Mouse (Mus musculus): ENCODE measurements at regions not wholly inside any gene's neighbourhood (a gene's known extent, or its start where the extent isn't known, plus 50 kb on each side); places are given as distances from the start of the nearest gene placed in this dataset.

DNA sequence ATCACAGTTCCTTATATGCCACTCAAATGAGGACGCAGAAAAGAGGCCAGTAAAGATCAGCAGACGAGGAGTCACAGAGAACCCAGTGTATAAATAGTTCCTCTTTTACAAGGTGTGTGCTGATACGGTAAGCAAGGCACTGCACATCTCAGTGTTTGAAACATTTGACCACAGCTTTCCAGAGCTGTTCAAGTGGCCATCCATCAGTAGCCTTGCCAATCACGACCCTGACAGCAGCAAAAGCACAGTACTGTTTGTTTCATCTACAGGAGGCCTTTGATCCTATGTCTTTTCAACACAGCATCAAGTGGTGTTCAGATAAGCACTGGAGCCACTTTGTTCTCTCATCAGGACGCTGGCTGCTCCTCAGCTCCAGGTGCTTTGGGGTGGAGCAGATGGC is 511.4 kb upstream of the Adarb2 start:
- H3K9ac ChIP-seq (ENCODE audit: low read length), result no peak overlapping the region
- DNase-seq (ENCODE audit: low spot score, missing footprints) (no peak), ATAC-seq (ENCODE audit: low FRiP score) (no peak)
- no peak overlapping the region for H3K27ac ChIP-seq (ENCODE audit: low read depth, low read length)
- H3K9me3 ChIP-seq (ENCODE audit: control insufficient read depth, low read length), result no peaks in the 10 kb centered on the region
- no peaks in the 10 kb centered on the region for H3K36me3 ChIP-seq (ENCODE audit: control insufficient read depth, insufficient read depth, low read length)
- 81% methylated on average over 5 of the region's 5 CpGs for WGBS
- no peak overlapping the region for H3K4me3 ChIP-seq (ENCODE audit: low read depth, low read length)
- no peaks in the 10 kb centered on the region for H3K4me1 ChIP-seq (ENCODE audit: control insufficient read depth, insufficient read depth, low read length)
- H3K27me3 ChIP-seq (ENCODE audit: control insufficient read depth, insufficient read depth, low read length), result no peaks in the 10 kb centered on the region
- H3K4me2 ChIP-seq, result no peak overlapping the region

DNA sequence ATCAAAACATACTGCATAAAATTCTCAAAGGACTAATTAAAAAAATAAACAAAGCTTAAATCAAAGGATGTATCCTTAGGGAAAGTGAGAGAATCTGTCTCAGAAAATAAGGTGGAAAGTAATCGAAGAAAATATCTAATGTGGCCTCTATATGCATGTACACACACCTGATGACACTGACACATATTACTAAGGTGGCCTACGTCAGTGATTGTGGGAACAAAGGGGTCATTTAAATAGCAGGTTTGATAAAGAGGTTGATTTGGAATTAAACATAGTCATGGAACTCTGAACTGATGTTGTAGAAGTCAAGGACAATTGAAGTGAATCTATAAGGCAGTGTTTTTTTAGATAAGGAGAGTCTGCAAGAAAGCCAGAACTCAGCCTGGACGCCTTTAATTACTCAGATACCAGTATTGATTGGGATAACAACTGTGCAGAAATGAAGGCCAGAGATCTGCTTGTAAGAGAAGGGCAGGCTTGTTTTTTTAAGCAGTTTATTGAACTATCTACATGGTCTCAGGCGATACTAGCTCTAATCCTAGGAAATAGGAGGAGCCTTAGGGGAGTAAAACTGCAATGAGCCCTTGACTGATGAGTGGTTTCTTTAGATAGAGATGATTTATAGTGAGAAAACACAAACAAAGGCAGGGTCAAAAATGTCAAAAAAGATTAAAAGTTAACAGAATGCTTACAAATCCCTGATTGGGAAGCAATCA is 504.9 kb upstream of the Adarb2 start:
- Histone ChIP-seq H3K27me3 (ENCODE audit: control insufficient read depth, insufficient read depth, low read length) (no peaks in the 10 kb centered on the region), H3K4me3 (ENCODE audit: low read depth, low read length) (no peak overlapping the region), H3K4me1 (ENCODE audit: control insufficient read depth, insufficient read depth, low read length) (no peaks in the 10 kb centered on the region), H3K9ac (ENCODE audit: low read length) (no peak overlapping the region), H3K9me3 (ENCODE audit: control insufficient read depth, low read length) (no peaks in the 10 kb centered on the region), H3K36me3 (ENCODE audit: control insufficient read depth, insufficient read depth, low read length) (no peaks in the 10 kb centered on the region), H3K27ac (ENCODE audit: low read depth, low read length) (no peak overlapping the region), H3K4me2 (no peak overlapping the region)
- WGBS, result 74% methylated on average over 4 of the region's 4 CpGs
- ATAC-seq (ENCODE audit: low FRiP score) (peak; percentile 68; the same call in 1 of the 2 replicates), DNase-seq (ENCODE audit: low spot score, missing footprints) (no peak)

DNA sequence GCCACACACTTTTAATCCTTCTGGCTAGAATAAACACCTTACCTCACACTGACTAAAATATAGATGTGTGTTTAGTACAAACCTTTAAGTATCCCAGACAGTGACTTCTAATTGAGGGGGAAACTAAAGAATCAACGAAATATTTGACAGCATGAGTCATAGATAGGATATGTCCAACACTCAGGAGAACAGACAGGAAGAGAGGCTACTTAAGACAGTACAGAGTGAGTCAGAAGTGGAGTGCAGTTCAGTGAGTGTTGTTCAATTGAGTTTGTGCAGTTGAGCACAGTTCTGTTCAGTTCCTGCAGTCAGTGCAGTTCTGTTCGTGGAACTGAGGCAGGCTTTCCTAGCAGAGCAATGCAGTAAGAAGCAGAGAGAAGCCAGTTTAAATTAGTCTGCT is 481.1 kb upstream of the Adarb2 start:
- H3K9ac ChIP-seq (ENCODE audit: low read length), result no peak overlapping the region
- H3K27me3 ChIP-seq (ENCODE audit: control insufficient read depth, insufficient read depth, low read length), result no peaks in the 10 kb centered on the region
- no peaks in the 10 kb centered on the region for H3K9me3 ChIP-seq (ENCODE audit: control insufficient read depth, low read length)
- H3K27ac ChIP-seq (ENCODE audit: low read depth, low read length), result no peak overlapping the region
- DNase-seq (ENCODE audit: low spot score, missing footprints) (no peak), ATAC-seq (ENCODE audit: low FRiP score) (no peak)
- H3K4me1 ChIP-seq (ENCODE audit: control insufficient read depth, insufficient read depth, low read length), result no peaks in the 10 kb centered on the region
- H3K4me2 ChIP-seq, result no peak overlapping the region
- 75% methylated on average over 2 of the region's 2 CpGs for WGBS
- H3K36me3 ChIP-seq (ENCODE audit: control insufficient read depth, insufficient read depth, low read length), result no peaks in the 10 kb centered on the region
- no peak overlapping the region for H3K4me3 ChIP-seq (ENCODE audit: low read depth, low read length)

DNA sequence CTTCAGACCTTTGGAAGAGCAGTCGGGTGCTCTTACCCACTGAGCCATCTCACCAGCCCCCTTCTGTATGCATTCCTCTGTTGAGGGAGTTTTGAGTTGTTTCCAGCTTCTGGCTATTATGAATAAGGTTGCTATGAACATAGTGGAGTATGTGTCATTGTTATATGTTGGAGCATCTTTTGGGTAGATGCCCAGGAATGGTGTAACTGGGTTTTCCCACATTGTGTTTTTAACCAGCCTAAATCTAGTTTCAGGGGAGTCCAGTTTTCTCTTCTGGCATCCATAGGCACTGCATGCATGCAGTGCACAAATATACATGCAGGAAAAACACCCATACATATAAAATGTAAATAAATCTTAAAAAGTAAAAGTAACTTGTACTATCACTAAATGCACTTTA is 453.0 kb upstream of the Adarb2 start:
- Histone ChIP-seq H3K4me2 (no peak overlapping the region), H3K9me3 (ENCODE audit: control insufficient read depth, low read length) (no peaks in the 10 kb centered on the region), H3K9ac (ENCODE audit: low read length) (no peak overlapping the region), H3K36me3 (ENCODE audit: control insufficient read depth, insufficient read depth, low read length) (no peaks in the 10 kb centered on the region), H3K4me3 (ENCODE audit: low read depth, low read length) (no peak overlapping the region), H3K4me1 (ENCODE audit: control insufficient read depth, insufficient read depth, low read length) (no peaks in the 10 kb centered on the region), H3K27ac (ENCODE audit: low read depth, low read length) (no peak overlapping the region), H3K27me3 (ENCODE audit: control insufficient read depth, insufficient read depth, low read length) (no peaks in the 10 kb centered on the region)
- ATAC-seq (ENCODE audit: low FRiP score) (no peak), DNase-seq (ENCODE audit: low spot score, missing footprints) (no peak)
- 60% methylated on average over 1 of the region's 1 CpGs for WGBS

DNA sequence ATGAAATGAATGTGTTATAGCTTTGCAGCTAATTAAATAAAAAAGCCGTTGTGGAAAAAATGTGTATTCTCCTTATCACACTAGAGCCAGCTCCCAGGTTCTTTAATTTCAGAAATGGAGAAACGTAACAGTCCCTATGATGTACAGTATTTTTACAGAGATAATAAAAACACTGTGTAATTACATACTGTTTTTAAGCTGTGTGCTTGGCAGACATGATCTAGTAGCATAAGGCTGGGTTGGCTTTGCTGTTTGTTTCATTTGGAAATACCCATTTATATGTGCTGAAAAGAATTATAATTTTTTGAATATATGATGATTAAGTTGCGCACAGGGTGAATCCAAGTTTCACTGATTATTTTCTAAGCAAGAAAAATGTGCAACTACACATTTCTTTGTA is 417.4 kb upstream of the Adarb2 start:
- Histone ChIP-seq H3K9ac (ENCODE audit: low read length) (no peak overlapping the region), H3K36me3 (ENCODE audit: control insufficient read depth, insufficient read depth, low read length) (no peaks in the 10 kb centered on the region), H3K4me2 (no peak overlapping the region), H3K27me3 (ENCODE audit: control insufficient read depth, insufficient read depth, low read length) (no peaks in the 10 kb centered on the region), H3K4me1 (ENCODE audit: control insufficient read depth, insufficient read depth, low read length) (no peaks in the 10 kb centered on the region), H3K9me3 (ENCODE audit: control insufficient read depth, low read length) (no peaks in the 10 kb centered on the region), H3K4me3 (ENCODE audit: low read depth, low read length) (no peak overlapping the region), H3K27ac (ENCODE audit: low read depth, low read length) (no peak overlapping the region)
- 91% methylated on average over 3 of the region's 3 CpGs for WGBS
- no peak for ATAC-seq (ENCODE audit: low FRiP score)
- DNase-seq (ENCODE audit: low spot score, missing footprints), result no peak

DNA sequence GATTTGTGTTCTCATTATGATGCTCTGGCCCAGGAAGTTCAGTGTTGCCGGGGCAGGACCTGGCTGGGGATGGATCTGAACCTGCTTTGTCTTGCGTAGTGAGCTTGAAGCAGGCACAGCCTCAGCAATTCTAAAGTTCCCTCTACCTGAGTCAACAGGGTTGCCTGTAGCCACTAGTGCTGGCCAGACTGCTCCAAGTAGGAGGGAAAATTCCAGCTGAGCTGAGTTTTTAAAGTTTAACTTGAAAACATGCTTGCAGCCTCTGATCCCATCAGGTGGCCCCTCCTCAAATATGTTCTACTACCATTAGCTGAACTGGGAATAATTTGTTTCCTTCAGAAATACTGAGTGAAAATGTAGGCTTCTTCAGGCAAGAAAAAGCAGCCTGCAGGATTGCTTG is 412.6 kb upstream of the Adarb2 start:
- ATAC-seq (ENCODE audit: low FRiP score) (no peak), DNase-seq (ENCODE audit: low spot score, missing footprints) (no peak)
- Histone ChIP-seq H3K27me3 (ENCODE audit: control insufficient read depth, insufficient read depth, low read length) (no peaks in the 10 kb centered on the region), H3K4me2 (no peak overlapping the region), H3K36me3 (ENCODE audit: control insufficient read depth, insufficient read depth, low read length) (no peaks in the 10 kb centered on the region), H3K27ac (ENCODE audit: low read depth, low read length) (no peak overlapping the region), H3K9ac (ENCODE audit: low read length) (no peak overlapping the region), H3K4me3 (ENCODE audit: low read depth, low read length) (no peak overlapping the region), H3K4me1 (ENCODE audit: control insufficient read depth, insufficient read depth, low read length) (no peaks in the 10 kb centered on the region), H3K9me3 (ENCODE audit: control insufficient read depth, low read length) (no peaks in the 10 kb centered on the region)
- 73% methylated on average over 2 of the region's 2 CpGs for WGBS
